Mouse (Mus musculus): ENCODE data around the gene Sesn1.
A peak's percentile ranks its signal among the peaks of the same experiment; 100 is the strongest.

DNA sequence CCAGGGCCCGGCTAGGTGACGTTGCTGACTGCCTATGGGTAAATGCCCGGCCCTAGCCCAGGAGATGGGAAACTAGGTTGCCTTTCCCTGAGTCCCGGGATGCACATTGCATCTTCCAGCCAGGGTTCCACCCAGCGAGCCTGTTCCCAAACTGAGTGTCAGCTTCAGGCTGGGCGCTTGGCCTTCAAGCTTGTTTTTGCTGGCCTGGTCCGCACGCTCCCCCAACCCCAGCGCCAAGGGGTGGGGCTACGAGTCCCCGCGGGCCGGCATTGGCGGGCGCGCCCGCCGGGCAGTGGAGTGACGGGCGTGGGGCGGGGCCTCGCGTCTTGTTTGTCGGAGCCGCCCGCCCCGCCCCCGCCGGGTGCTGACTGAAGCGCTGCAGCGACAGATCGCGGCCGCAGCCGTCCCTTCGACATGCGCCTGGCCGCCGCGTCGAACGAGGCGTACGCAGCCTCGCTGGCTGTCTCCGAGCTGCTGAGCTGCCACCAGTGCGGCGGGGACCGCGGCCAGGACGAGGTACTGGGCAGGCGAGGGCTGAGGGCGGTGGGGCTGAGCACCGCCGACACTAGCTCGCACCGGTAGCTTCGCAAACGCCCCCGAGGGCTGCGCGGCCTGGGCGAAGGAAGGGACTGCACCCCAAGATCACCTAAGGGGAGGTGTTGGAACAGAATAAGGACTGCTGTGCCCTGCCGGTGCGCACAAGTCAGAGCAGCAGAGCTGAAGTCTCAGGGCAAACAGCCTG lies 77.5 kb downstream of the Sesn1 start:
- TF ChIP-seq POLR2A (IDR thresholded peaks at IDR 0.05; ENCODE audit: control insufficient read depth, low read depth, low read length) = peak; percentile 85
- 0 out of 2 replicates have a peak, but pooled peaks have one; percentile 13 for TF ChIP-seq CTCF (IDR thresholded peaks at IDR 0.05; ENCODE audit: control insufficient read depth, insufficient read depth, insufficient replicate concordance, low read depth, low read length)
